Mouse (Mus musculus) macrophage (primary cell): ENCODE results near the gene Tab1. TPM values are rescaled to one million over a fixed set of nuclear protein-coding genes. Genes with fewer than 3 reads are reported as not detected.

ENCODE experiments used
- H3K27ac ChIP-seq: fragments of 350-480 bp; formaldehyde crosslinking; 2 replicates; pipeline ENCODE4 v1.9.0; 2021
- H3K36me3 ChIP-seq: fragments of 350-480 bp; formaldehyde crosslinking; 2 replicates; pipeline ENCODE4 v1.9.0; 2021; ENCODE audit errors: inconsistent target
- H3K4me3 ChIP-seq: fragments of 350-480 bp; formaldehyde crosslinking; 2 replicates; pipeline ENCODE4 v1.9.0; 2021; ENCODE audit errors: inconsistent target
- H3K79me2 ChIP-seq: fragments of 350-480 bp; formaldehyde crosslinking; 2 replicates; pipeline ENCODE4 v1.9.0; 2021; ENCODE audit errors: inconsistent target
- WGBS: methylation state at CpG from one replicate; pipeline ENCODE4 v1.1.7; 2026; ENCODE audit warnings: inconsistent platforms; ENCODE audit not compliant: missing documents; 5-methylcytosine and 5-hydroxymethylcytosine counted together
- polyA plus RNA-seq: library from polyadenylated mRNA; stranded (reverse); fragments of 250-400 nt; gene quantifications from 3 replicates; pipeline ENCODE4 v1.2.4, GENCODE M21; 2018; ENCODE audit warnings: inconsistent platforms

The Tab1 gene
- polyA plus RNA-seq, 1 experiment from 2014 or later: 10.5 TPM

DNA sequence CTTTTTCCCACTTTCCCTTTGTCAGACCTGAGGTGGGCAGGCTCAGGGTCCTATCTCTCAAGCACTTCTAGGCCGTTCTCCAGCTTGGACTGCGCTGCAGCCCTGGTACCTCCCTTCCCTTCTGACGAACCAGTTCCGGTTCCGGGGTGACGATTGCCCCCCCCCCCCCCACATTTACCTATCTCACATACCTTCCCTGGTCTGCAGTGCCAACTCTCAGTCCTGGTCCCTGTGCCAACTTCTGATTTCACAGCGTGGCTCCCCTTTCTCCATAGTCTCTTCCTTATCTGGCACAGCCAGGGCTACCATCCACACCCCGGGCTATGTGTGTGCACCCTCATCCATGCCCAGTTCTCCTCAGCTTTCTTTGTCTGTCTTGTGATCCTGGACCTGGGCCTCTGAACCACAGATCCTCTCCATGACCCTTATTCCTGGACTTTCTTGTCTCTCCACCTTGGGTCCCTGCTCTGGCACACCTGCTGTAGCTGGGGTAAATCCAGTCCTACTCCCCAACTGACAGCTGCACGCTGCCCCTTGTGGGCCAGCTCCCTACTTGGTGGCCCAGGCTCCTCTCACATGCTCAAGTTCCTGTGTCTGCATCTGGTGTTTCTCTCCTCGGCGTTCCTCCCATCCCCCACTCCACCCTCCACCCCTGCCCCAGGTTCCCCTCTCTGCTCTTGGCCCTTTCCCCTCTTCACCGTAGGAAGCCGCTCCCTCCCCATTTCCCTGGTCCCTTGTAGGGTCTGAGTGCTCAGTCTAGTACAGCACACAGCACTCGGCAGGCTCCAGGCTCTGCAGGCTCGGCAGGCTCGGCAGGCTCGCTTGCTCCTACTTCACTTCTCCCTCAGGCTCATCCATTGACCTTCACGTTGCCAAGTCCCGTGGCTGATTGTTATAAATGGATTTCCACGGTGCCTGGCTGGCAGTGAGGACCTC is 35.7 kb upstream of the Tab1 start:
- H3K4me3 ChIP-seq: peak overlapping the region; percentile 22
- 5% methylated on average over 14 of the region's 20 CpGs for WGBS
- H3K27ac ChIP-seq: peak overlapping the region; percentile 99
- peaks cover 88% of the 10 kb centered on the region for H3K79me2 ChIP-seq
- H3K36me3 ChIP-seq: no peaks in the 10 kb centered on the region

DNA sequence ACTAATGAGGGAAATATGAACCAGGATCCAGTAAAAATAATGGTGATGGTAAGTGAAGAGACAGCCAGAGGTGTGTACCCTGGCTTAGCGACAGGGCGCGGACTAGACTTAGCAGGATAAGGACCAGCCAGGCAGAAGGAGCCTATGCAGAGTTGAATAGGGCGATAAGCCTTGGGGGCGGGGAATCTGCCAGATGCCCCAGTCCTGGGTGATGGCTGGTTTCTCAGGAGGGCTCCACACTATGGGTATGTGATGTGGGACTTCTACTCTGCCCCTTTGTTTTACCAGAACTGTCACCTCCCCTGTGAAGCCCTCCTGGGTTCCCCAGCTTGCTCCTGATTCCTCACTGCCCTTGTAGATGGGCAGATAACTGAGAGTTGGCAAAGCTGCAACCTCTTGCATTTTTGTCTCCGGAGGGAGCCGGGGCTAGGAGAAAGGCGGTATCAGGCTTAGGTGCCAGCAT is 34.9 kb upstream of the Tab1 start:
- Histone ChIP-seq H3K4me3 (peak overlapping the region; percentile 22), H3K27ac (peak overlapping the region; percentile 99), H3K79me2 (peaks cover 88% of the 10 kb centered on the region), H3K36me3 (no peaks in the 10 kb centered on the region)
- WGBS: 77% methylated on average over 7 of the region's 8 CpGs

DNA sequence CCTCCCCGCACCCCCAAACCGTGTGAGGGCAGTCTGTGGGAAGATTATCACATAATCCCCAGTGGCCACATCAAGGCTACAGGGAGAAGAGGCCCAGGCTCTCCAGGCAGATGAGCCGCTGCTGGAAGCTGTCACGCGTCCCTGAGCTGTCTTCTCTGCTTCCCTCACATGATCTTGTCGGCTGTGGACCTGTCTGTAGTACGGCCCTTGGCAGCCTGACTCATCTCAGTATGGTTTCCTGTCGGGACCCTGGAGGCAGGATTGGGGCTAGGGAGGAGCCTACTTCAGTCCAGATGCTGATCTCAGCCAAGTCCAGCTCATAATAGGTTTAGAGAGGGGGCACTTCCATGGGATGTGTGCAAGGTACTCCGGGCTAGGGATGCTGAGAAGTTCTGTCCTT is 34.1 kb upstream of the Tab1 start:
- 19% methylated on average over 9 of the region's 9 CpGs for WGBS
- Histone ChIP-seq H3K4me3 (peak overlapping the region; percentile 22), H3K36me3 (no peaks in the 10 kb centered on the region), H3K79me2 (peaks cover 88% of the 10 kb centered on the region), H3K27ac (peak overlapping the region; percentile 99)

DNA sequence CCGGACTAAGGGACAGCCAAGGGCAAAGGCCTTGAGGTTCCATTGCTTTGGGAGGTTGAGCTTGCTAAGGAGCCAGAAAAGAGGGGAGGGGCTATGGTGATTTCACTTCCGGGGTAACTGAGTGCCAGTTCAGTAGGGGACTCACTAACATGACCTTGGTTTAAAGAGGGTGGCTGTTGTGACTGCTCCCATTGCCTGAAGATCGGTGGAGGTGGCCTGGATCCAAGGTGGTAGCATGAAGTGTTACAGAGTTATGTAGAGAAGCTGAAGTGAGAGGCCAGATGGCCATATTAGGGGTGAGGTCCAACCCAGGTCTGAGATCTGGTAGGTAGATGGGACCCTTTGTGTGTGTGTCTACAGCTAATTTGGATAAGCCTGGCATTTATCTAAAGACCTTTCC is 33.5 kb upstream of the Tab1 start:
- H3K27ac ChIP-seq: peak overlapping the region; percentile 99
- no peaks in the 10 kb centered on the region for H3K36me3 ChIP-seq
- peaks cover 88% of the 10 kb centered on the region for H3K79me2 ChIP-seq
- H3K4me3 ChIP-seq: no peak overlapping the region
- WGBS: 72% methylated on average over 3 of the region's 3 CpGs

DNA sequence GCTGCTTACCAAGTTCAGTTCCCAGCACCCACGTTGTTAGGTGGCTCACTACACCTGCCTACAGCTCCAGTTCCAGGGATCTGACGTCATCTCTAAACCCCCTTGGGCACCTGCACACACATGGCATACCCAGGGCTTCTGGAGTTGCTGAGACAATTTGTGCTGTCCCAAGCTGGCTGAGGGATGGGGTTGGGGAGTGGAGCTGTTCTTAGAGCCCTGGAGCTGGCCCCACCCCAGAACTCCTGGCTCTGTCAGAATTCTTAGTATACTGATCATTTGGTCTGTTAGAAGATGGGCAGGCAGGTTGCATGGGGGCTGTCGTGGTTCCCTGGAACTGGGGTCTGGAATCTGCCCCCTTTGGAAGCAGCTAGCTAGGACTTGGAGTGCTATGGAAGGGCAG is 32.7 kb upstream of the Tab1 start:
- 87% methylated on average over 3 of the region's 3 CpGs for WGBS

DNA sequence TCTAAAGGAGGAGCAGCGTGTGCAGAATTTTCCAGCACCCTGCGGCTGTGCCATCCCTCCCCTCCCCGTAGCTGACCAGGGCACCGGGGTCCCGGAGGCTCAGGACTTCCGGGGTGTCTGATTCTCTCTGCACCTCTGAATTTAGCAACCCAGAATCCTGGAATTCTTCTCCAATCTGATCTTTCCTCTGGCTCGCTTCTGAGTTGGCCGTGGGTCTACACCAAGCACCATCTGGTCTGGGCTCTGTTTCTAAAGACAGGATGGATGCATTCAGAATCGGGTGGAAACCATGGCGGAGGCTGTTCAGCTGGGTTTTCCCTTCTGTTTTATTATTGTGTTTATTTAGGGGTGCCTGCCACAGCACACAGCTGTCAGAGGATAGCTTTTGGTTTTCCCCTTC is 32.1 kb upstream of the Tab1 start:
- no peaks in the 10 kb centered on the region for H3K36me3 ChIP-seq
- peak overlapping the region; percentile 99 for H3K27ac ChIP-seq
- H3K4me3 ChIP-seq: no peak overlapping the region
- H3K79me2 ChIP-seq: peaks cover 79% of the 10 kb centered on the region
- WGBS: 45% methylated on average over 10 of the region's 10 CpGs

More for the DNA sequence above, 32.7 kb upstream of the Tab1 start:
- Histone ChIP-seq H3K27ac (peak overlapping the region; percentile 99), H3K4me3 (no peak overlapping the region), H3K36me3 (no peaks in the 10 kb centered on the region), H3K79me2 (peaks cover 86% of the 10 kb centered on the region)

DNA sequence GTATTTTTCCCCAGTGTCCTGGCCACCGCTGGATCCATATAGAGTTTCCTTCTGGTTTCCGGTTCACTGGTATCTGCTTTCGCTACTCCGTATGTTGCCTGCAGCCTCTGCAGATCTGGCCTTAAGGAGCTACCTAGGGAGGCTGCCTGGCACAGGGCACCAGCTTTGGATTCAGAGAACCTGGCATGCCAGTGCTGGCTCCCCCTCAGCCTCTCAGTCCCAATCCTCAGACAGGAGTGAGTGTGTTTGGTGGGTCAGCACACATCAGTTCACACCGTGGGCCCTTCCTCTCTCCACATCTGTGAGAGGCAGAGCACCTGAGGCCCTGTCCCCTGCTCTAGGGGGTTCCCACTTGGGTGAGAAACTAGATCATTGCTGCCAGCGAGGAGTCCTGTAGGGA is 31.4 kb upstream of the Tab1 start:
- WGBS: 89% methylated on average over 5 of the region's 6 CpGs
- Histone ChIP-seq H3K36me3 (no peaks in the 10 kb centered on the region), H3K79me2 (peaks cover 79% of the 10 kb centered on the region), H3K4me3 (no peak overlapping the region), H3K27ac (peak overlapping the region; percentile 99)

DNA sequence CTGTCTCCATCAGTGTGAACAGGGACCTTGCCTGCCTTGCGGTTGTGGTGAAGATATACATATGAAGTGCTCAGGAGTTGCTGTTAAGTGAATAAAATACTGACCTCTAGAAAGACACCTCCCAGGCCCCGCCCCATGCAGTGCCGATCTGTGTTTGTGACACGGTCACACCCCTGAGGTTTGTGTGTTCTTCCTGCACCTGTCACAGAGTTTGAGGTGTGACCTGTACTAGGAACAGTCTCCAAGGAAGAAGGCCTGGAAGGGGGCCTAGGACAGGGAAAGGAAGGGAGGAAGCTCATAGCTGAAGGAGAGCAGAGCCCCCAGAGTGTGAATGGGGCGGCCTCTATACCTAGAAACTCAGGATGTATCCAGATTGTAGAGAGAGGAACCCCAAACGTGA is 30.4 kb upstream of the Tab1 start:
- peak overlapping the region; percentile 96 for H3K27ac ChIP-seq
- 87% methylated on average over 6 of the region's 6 CpGs for WGBS
- peaks cover 81% of the 10 kb centered on the region for H3K79me2 ChIP-seq
- no peak overlapping the region for H3K4me3 ChIP-seq
- H3K36me3 ChIP-seq: no peaks in the 10 kb centered on the region

DNA sequence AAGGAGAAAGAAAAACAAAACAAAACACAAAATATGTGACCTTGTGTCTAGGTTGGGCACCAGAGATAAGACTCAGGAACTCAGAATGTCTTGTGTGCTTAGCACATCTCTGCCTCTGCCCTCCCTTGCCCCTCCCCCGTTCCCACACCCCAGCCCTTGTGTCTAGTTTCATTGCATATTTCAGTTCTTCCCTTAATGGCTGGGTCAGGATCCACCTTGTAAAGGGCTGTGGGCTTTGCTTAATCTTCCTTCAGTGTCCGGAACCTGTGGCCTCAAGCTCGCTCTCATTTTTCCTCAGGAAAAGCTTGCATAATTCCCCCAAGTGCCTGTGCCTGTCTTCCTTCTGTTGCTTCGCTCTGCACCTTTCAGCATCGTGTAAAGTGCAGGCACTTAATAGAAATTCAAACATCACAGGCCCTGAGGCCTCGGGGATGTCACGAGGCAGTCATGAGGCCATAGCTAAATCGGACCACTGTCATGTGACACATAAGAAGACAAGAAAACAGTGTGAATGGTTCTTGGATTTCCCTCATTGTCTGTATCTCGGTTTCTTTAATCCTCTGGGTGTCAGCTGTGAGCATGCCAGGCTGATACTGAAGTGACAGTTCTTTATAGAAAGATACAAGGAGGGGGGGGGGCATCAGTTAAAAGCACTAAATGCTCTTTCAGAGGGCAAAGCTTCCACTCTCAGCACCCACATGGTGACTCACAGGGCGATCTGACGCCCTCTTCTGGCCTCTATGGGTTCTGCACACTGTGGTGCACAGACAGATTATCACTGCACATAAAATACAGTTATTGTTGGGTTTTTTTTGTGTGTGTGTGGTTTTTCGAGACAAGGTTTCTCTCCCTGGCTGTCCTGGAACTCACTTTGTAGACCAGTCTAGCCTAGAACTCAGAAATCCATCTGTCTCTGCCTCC is 27.2 kb upstream of the Tab1 start:
- 47% methylated on average over 12 of the region's 12 CpGs for WGBS

DNA sequence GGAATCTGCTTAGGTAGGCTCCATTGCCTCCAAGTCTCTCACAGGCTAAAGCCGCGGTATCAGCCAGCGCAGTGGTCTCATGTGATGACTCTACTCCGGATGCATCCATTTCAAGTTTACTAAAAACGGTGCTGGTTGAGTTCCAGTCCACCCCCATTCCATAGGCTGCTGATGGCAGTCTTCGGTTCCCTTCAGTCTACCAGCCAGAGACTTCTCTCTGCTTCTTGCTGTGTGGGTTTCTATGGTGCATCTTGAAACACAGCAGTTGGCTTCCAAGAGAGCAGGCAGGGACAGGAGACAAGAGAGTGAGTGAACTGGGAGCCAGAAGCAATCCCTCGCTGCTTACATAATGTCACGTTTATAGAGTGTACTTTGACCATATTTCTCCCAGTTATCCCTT is 25.8 kb upstream of the Tab1 start:
- peaks cover 12% of the 10 kb centered on the region for H3K36me3 ChIP-seq
- no peak overlapping the region for H3K4me3 ChIP-seq
- H3K27ac ChIP-seq: peak overlapping the region; percentile 96
- WGBS: 94% methylated on average over 8 of the region's 8 CpGs
- peaks cover 75% of the 10 kb centered on the region for H3K79me2 ChIP-seq

More for the DNA sequence above, 27.2 kb upstream of the Tab1 start:
- H3K36me3 ChIP-seq: no peaks in the 10 kb centered on the region
- H3K4me3 ChIP-seq: no peak overlapping the region
- H3K27ac ChIP-seq: peak overlapping the region; percentile 96
- peaks cover 87% of the 10 kb centered on the region for H3K79me2 ChIP-seq

DNA sequence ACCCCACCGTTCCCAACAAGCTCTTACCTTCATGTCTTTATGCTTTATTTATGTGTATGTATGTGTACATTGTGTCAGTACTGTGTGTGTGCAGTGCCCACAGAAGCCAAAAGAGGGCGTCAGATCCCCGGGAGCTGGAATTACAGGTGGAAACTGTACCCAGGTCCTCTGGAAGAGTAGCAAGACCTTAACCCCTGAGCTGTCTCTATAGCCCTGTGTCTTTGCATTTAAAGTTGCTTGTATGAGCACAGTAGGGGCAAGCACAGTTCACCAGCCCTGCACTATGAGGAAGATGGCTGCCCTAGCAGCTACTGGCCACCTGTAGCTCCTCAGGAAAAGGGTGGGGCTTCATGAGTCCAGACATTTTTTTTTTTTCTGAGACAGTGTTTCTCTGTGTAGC is 25.4 kb upstream of the Tab1 start:
- peaks cover 14% of the 10 kb centered on the region for H3K36me3 ChIP-seq

DNA sequence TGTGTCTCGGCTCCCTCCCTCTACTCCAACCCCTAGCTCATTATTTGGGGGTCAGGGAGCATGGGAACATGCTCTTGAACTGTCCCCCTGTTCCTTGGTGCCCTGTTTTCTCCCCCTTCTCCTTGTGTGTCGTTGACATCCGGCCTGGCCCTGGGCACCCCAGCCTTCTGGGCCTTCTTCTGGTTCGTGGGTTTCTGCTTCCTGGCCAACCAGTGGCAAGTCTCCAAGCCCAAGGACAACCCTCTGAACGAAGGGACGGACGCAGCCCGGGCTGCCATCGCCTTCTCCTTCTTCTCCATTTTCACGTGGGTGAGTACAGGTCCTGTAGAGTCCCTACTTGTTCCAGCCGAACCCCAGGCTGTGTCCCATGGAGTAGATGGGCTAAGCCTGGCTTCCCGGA is 21.5 kb upstream of the Tab1 start:
- WGBS: 41% methylated on average over 12 of the region's 12 CpGs
- peaks cover 40% of the 10 kb centered on the region for H3K79me2 ChIP-seq
- H3K27ac ChIP-seq: no peak overlapping the region
- no peak overlapping the region for H3K4me3 ChIP-seq
- peaks cover 23% of the 10 kb centered on the region for H3K36me3 ChIP-seq

More for the DNA sequence above, 25.4 kb upstream of the Tab1 start:
- Histone ChIP-seq H3K79me2 (peaks cover 70% of the 10 kb centered on the region), H3K4me3 (no peak overlapping the region), H3K27ac (peak overlapping the region; percentile 96)
- WGBS: 86% methylated on average over 3 of the region's 3 CpGs

DNA sequence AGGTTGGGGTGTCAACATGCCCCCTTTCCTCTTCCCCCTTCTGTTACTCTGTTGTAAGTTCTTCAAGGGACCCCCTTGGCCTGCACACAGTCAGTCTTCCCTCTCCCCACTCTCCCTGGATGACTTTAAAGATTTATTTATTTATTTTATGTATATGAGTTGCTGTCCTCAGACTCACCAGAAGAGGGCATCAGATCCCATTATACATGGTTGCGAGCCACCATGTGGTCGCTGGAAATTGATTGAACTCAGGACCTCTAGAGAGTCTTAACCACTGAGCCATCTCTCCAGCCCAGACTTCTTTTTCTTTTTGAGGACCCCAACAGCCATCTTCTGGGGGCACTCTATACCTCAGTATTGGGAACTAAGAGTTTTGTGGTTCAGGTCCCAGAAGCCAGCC is 20.4 kb upstream of the Tab1 start:
- Histone ChIP-seq H3K36me3 (peaks cover 23% of the 10 kb centered on the region), H3K4me3 (no peak overlapping the region), H3K79me2 (peaks cover 30% of the 10 kb centered on the region; the same call in 1 of the 2 replicates), H3K27ac (no peak overlapping the region)
- 68% methylated on average over 2 of the region's 2 CpGs for WGBS

DNA sequence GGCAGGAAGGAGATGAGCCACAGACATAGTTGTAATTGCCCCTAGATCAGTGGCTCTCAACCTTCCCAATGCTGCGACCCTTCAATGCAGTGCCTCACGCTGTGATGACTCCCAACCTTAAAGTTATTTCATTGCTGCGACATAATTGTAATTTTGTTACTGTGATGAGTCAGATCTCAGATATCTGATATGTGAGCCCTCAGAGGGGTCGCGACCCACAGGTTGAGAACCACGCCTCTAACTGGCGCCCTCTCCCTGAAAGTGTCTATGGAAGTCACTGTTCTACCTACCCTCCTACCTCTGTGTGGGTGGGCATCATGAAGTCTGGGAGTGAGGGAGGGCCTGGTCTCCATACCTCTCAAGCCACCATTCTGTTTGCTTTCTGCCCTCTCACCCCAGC is 18.5 kb upstream of the Tab1 start:
- 99% methylated on average over 6 of the region's 7 CpGs for WGBS
- no peak overlapping the region for H3K4me3 ChIP-seq
- H3K79me2 ChIP-seq: peaks cover 14% of the 10 kb centered on the region; the same call in 1 of the 2 replicates
- H3K27ac ChIP-seq: no peak overlapping the region
- H3K36me3 ChIP-seq: peaks cover 23% of the 10 kb centered on the region
